Mouse (Mus musculus): ENCODE measurements around the gene Taar1.

DNA sequence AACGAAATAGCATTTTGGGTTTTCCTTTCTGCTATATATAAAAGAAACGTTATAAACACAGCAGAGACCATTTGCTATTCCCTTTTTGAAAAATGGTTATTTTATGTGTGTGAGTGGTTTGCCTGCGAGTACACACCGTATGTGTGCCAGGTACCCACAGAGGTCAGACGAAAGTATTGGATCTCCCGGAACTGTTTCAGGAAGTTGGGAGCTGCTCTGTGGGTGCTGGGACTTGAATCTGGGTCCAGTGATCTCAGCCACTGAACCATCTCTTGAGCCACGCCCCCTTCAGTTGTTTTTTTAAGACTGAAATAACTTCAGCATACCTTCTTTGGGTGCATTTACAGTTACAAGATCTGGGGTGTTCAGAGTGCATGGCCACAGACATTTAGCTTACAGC is 24.8 kb upstream of the Taar1 start:
- TF ChIP-seq CTCF (IDR thresholded peaks at IDR 0.05; ENCODE audit: low read depth), result no peak
- TF ChIP-seq EP300 (optimal IDR thresholded peaks at IDR 0.05), result no peak
